Mouse (Mus musculus): ENCODE results near the gene Armh3. TPM values are rescaled to one million over a fixed set of nuclear protein-coding genes. Genes with fewer than 3 reads are reported as not detected.

Armh3 gene
- total RNA-seq, 2 experiments from 2014 or later: 14.6 to 19.2 TPM

DNA sequence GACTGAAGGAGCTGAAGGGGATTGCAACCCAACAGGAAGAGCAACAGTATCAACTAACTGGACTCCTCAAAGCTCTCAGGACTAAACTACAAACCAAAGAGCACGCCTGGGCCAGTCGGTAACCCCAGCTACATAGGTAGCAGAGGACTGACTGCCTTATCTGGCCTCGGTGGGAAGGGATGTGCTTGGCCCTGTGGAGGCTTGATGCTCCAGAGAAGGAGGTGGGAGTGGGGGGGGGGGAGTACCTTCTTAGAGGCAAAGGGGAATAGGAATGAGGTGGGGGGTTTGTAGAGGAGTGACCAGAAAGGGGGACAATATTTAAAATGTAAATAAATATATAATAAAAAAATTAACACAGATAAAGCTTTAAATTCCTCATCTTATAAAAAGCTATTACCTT, 90.0 kb downstream of the Armh3 start:
- DNase-seq: no peak

DNA sequence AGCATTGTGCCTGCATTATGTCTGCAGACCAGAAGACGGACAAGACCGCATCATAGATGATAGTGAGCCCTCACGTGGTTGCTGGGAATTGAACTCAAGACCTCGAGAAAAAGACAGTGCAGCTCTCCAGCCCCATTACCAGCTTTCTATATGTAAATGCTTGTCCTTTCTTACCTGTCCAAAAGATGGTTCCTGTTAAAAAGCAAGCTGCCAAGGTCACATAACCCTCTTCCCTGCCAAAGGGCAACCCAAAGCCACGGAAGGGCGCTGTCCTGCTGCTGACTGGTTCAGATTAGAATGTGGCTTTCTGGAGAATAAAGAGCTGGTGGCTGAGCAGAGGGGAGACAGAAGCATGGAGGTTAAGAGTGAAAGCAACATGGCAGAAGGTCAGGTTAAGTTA, 90.9 kb downstream of the Armh3 start:
- DNase-seq: no peak

DNA sequence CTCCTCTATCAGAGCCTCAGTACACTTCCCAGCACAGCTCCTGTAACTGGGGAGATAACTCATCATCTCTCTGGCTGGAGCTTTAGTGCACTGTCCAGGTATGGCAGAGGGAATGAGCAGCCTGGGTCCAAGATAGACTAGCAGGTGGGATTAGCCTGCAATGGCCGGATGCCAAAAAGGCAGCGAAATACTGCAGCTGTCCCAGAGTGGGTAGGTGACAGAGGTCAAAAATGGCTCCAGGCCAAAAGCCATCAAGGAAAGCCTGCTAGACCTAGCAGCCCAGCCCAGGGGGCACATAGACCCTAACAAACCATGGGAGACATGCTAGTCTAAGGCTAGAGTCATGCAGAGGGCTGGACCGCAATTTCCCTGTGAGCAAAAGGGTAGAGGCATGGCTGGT, 94.4 kb downstream of the Armh3 start:
- DNase-seq: no peak

DNA sequence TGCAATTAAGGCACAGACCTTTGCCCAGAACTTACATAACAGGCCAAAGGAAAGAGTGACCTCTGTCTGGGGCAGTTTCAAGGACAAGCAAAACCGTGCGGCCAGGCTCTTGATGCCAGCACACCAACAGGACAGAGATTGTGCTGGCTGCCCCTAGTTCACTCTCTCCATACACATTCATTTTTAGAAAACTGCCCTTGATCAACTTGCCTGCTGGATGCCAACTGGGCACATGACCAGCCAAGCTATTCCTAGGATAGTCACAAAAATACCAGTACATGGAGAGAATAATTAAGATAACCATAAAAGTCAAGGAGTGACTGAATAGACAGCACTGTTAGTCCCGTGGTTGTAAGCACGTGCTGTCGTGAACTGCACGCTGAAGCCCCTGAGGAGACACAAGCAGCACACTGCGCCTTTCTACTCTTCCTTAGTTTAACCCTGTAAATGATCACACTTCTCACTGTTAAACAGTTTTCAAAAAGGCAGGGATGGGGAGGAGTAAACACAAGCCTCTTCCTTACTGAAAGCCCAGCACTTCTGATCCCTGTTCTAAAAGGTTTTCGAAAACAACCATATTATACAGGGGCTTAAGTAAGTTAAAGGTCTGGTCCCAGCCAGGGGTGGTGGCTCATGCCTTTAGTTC, 95.8 kb downstream of the Armh3 start:
- DNase-seq: peak; percentile 61

DNA sequence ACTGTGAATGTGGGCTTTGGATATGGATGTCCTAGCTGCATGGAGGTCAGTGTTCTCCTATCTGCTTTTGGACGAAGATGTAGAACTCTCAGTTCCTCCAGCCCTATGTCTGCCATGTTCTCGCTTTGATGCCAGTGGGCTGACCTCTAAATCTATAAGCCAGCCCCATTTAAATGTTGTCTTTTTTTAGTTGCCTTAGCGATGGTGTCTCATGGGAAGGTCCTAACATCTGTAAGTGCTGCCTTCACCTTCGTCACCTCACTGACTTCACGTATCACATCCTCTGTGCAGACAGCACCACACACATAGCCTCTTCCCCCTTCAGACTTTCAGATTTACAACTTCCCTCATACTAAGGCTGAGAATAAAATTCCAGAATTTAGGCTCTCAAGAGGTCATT, 97.5 kb downstream of the Armh3 start:
- no peak for DNase-seq

DNA sequence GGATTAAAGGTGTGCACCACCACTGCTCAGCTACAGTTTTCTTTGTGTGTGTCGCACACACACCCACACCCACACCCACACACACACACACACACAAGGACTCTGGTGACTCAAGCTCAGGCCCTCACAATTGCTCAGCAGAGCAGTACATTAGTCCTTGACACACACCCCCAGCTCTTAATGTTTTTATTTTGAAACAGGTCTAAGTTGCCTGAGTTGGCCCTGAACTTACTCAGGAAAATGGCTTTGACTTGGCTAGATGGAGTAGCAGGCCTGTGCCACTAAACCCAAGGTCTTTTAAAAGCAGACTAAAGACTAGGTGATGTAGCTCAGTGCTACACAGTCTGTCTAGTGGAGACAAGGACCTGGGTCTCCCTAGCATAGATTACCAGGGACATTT, 102.6 kb downstream of the Armh3 start:
- DNase-seq: peak; percentile 16

DNA sequence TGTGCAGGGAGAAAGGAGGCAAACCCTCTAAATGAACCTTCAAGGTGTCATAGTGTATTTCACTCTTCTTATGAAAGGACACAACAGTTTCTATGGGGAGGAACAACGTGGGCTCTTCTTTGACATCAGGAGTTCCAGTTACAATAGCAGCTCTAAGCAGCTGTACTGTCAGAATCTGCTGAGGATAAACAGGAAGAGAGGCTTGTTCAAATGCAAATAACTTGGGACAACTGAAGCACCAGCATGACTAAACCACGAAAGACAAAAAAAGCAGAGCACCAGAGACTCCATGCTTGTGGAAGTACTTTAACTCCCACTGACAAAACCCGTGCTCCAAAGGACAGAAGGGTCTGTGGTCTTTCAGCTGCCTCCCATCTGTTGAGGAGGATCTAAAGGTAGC, 116.2 kb downstream of the Armh3 start:
- DNase-seq: no peak

DNA sequence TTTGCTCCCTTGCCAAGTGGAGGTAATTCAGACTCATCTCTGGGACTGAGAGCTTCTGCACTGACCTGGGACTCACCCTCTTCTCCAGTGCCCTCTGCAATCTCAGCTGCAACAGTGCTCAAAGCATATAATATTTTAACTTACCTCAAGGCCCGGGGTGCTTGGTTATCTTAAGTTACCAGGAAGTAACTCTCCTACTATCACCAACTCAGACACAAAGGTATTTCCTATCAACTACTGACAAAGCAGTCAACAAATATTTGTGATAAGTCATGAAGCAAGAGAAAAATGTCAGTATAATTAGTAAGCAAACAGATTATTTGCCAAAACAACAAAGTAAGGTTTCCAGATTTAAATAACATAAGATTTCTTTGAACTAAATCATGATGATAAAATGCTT, 125.0 kb downstream of the Armh3 start:
- no peak for DNase-seq

DNA sequence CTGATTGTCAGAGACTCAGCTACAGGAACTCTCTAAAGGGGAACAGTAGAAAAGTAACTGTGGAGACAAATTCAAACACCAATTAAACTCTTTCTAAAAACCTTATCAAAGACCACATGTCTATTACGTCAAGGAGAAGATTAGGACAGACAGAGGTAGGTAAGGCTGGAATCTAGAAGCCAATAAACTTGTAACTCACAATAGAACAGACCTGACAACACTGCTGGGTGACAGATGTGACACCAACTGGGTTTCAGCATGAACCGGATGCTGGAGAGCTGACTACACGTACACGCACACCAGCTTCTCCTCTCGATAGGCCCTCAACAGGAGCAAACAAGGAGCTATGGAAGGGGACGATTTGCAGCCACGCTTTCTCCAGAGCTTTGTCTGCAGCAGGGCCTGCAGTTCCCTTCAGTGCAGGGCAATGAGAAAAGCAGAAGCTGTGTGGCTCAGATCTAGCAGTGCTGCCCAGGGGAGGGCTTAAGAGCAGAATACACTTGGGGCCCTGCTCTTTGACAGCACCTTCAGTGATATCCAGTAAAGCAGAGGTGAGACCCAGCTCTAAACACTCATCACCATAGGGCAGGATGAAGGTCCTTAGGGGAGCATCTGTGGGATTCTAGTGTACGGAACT, 142.9 kb downstream of the Armh3 start:
- no peak for DNase-seq

DNA sequence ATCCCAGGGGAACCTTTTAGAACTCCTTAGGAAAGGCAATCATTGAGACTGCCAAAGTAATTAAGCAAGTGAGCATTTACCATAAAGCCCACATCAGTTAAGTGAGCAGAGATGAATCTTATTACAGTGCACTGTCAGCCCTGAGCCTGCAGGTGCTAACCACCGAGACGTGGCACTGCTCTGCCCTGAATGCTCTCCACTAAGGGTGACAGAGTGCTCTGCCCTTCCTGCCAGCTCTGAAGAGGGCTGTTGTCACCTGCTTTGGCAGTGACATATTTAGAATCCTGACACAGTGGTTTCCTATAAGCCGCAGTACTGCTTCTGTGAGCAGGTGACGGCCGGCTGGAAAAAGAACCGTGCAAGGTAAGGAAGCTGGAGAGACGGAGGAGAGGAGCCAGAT, 143.8 kb downstream of the Armh3 start:
- DNase-seq: no peak

DNA sequence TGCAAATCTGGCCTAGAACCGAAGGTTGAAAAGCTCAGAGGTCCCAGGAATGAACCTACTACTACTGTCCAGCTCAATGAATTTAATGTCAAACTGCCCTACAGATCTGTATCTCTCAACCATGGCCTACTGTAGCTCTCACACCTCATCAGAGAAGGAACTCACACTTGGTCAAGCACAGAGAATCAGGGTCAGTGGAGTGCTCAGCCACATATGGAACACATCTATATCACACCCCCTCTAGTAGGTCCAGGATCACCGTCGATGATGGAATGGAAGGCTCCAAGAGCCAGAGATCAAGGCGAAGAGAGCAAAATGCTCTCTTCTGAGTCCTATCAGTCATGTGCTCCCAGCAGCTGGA, 150.6 kb downstream of the Armh3 start:
- no peak for DNase-seq

DNA sequence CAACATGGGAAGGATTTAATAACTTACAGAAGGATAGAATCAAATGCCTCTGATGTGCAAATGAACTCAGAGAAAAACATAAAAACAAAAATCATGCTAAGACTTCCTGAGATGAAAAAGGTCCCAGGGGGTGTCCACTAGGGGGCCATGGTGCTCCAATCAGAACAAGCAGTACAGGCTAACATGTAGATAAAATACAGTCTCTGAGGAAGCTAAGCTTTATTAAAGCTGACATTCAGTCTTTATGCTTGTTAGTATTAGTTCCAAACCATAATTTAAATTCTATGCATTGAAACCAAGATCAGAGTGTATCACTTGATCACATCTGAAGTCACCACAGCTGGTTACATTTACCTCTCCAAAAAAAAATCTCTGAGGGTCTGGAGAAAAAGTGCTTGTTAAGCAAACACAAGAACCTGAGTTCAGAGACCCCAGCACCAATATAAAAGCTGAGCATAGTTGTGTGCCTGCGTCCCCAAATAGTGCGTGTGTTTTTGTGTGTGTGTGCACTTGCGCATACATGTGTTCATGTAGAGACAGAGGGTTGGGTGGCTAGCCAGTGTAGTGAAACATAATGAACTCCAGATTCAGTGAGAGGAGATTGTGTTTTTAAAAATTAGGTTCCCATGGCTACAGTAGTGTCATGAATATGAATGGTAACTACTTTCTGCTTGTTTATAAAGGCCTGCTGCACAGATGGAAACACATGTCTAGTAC, 151.1 kb downstream of the Armh3 start:
- peak; percentile 25 for DNase-seq

DNA sequence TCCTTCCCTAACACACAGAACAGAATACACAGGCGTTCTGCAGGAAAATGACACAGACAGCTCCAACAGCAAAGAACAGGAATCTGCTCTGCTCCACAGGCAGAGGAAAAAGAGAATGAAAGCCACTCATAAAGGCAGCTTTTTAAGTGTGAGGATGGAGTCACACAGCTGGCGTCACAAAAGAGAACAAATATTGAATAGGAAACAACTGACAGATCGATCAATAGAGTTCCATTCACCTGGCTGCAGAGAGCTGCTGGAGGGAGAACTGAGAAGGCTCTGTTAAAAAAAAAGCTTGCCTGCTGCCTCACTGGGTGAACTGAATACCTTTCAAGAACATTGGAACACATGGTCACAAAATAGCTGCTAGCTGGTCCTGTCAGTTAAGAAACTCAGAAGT, 154.1 kb downstream of the Armh3 start:
- DNase-seq: no peak

DNA sequence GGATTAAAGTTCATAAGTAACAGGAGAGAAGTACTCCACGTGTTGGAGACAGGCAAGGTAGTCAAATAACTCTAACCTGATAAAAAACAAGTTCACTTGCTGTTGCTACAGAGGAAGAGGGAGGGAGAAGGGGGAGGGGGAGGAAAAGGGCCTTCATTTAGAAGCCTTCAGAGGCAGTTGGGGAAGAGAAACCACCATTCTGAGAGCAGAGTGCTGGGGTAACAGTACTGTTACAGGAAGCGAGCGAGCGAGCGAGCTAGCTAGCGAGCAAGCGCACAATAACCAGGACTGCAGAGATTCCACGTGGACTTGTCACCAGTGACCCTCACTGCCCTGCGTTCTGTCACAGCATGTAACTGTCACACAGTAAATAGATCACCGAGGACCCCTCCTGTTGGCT, 154.9 kb downstream of the Armh3 start:
- DNase-seq: no peak

DNA sequence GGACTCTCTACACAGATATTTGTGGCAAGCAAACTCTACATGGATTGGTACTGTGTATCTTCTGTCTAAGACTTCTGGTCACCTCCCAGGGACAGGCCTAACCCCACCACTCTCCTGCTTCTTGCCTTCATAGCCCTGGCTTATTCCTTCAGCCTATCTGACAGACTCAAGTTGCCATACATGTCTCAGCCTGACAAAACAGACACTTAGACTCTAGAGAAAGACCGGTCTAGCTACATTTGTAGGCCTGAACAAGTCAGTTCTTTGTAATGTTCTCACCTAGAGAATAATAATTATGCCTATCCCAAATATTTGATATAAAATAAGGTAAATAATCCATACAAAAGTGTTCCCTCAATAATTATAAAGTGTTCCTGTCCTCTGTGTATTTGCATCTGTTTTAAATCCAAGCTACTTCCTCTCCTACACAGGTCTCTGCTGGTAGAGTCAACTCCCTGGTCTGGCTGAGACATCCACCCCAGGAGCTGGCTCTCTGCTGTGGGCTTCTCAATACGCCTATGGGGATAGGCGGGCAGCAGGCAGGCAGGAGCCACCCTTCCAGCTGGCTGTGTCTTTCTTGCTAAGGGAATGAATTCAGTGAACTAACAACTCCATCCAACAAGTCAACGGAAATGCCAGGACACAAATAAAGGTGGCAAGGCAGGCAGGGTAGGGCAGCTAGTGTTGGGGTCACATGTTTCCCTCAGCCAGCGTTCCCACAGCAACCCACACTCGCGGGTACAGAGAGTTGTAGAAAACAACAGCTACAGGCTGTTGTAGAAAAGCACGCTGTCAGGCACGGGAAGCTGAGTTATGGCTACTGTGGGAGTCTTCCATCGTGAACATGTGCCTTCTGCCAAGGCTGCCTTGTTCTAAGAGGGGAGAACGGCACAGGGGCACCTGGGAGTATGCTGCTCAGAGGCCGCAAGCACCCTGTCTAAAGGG, 161.0 kb downstream of the Armh3 start:
- DNase-seq: no peak

DNA sequence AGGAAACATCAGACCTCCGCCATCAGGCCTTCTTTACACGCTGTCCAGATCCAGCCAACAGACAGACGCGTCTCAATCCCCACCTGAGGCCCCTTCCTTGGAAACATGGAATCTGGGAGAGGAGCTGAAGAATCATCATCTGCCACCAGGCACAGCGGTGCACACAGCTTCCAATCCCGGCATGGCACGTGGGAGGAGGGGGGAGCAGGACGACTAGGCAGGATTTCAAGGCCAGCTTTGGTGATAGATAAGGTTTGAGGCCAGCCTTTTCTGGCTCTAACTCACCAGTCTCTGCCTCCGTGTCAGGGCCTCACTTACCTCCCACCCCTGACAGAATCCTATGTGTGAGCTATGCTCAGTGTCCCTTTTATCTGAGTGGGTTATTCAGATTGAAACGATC, 162.8 kb downstream of the Armh3 start:
- DNase-seq: peak; percentile 72

DNA sequence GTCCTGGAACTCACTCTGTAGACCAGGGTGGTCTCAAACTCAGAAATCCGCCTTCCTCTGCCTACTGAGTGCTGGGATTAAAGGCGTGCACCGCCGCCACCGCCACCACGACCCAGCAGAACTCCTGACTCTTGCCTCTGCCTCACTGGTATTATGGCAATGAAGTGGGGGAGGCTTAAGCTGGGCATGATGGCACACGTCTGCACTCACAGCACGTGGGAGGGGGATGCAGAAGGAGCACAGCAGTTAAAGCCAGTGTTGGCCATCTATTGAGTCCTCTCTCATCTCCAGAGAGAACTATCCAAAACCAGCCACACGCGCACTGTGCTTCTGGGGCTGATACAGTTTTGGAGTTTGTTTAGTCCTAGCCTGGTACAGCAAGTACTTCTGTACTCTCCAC, 164.6 kb downstream of the Armh3 start:
- DNase-seq: no peak

DNA sequence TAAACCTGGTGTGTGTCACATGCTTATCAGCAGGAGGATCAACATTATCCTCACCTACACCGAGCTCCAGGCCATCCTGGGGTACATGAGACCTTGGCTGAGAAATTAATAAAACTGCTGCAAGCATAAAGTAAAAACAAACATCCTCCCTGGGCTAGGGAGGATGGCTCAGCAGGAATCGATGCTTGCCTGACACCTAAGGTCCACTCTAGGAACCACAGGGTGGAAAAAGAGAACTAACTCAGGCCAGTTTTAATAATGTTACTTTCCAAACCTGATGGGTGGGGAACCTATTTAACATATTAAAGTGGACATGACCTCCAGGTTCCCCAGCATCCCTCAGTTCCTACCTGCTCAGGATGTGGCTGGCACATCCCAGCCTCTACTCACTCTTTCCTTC, 167.6 kb downstream of the Armh3 start:
- DNase-seq: no peak

DNA sequence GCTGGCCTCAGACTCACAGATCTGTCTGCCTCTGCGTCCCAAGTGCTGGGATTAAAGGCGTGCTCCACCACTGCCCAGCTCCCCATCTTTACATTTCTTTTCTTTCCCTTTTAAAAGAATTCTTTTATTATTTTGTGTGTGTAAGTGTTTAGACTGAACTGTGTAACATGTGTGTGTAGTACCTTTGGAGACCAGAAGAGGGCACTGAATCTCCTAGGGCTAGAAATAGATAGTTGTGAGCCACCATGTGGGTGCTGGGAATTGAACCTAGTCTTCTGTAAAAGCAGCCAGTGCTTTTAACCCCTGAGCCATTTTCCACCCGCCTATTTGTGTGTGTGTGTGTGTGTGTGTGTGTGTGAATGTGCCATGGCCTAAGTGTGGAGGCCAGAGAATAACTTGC, 170.6 kb downstream of the Armh3 start:
- DNase-seq: no peak

DNA sequence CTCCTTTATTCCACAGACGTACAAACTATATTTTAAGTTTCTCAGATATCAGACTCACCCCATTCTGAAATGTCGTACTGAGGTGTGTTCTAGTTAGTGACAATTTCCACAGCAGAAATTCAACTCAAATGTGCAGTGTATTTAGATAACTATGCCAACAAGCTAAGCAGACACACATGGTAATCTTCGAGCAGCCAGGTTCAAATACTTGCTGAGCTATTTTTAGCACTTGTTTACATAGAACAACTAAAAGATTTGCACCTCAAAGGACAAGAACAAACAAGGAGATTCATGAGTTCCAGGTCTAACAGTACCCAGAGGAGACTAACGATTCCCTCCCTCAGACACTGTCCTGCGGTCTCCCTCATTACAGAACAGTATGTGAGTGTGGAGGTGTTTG, 171.2 kb downstream of the Armh3 start:
- no peak for DNase-seq

DNA sequence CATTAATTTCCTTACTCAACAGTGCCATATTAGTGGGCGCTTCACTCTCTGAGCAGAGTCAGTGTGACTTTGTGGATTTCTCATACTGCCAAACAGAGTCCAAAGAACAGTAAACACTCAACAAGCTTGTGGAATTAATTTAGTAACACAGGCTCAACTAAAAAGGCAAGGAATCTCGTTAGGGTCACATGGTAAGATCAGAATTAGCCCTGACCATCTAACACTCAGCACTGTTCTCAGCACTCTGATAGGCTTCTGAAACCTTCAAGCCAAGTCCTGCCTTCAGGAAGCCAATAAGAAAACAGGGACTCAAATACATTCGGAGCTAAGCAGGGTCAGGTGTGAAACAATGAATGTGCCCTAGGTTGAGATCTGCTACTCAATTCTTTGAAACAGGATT, 172.1 kb downstream of the Armh3 start:
- DNase-seq: no peak

DNA sequence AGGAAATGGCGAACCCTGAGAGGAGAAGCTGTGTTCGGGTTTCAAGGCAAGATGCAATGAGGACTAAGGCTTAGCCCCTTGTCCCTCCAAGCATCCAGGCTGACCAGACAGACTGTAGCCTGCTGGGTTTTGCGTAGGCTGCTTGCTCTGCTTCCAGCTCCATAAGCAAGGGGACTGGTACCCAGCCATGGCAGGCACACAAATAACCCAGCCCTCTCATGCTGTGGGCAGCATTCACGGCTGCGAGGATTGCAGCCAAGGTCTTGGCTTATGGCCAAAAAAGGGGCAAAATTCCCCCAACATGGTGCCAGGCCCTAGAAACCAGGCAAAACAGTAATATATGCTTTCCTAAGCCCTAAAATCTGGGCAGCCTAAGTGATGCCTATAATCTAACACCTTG, 176.5 kb downstream of the Armh3 start:
- no peak for DNase-seq
